Mouse (Mus musculus): Measurements from ENCODE around the gene Gsk3b.

DNA sequence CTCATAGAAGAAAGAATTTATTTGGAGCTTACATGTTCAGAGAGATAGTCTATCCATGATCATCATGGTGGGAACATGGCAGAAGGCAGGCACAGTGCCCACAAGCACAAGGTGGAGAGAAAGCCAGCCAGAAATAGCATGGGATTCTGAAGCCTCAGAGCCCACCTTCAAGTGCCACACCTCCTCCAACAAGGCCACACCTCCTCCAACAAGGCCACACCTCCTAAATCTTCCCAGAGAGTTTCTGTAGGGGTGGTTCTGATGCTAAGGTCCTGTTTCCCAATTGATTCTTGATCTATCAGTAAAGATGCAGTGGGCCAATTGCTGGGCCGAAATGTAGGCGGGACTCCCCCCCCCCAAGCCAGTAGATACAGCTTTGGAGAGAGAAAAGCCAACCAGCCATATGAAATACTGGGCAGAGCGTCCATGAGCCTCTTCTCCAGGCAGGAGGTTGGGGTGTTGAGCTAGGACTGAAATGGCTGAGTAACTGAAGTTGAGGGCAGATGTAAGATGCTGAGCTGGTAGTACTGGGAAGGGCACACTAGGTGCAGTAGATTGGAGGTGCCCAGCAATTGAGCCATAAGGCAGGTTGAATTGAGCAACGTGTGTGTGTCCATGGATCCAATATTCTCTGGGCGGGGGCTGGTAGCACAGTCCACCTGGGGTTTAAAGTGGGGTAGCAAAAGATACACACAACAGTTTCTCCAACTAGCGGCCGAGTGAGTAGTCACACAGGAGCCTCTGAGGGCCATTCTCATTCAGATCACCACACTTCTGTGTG lies 76.2 kb downstream of the Gsk3b start:
- TF ChIP-seq CTCF (conservative IDR thresholded peaks at IDR 0.05; ENCODE audit: low read length) (no peak), NANOG (IDR thresholded peaks at IDR 0.05; ENCODE audit: borderline replicate concordance, low read length) (no peak), POU5F1 (IDR thresholded peaks at IDR 0.05; ENCODE audit: borderline replicate concordance, low read length) (no peak)
